Mouse (Mus musculus) kidney, adult 9 months (tissue): ENCODE data around the gene Rabggta.
A peak's percentile ranks its signal among the peaks of the same experiment; 100 is the strongest.

Experiments
- DNase-seq: peaks from one replicate; pipeline ENCODE4 v3.0.0; 2022

Gene Rabggta

GRCm38 (mm10) chr14:55730531-55731032 lies 8.5 kb upstream of the Rabggta start:
- no peak for DNase-seq

- no peak for DNase-seq
Observed at GRCm38 (mm10) chr14:55730116-55730515, 8.1 kb upstream of the Rabggta start.

GRCm38 (mm10) chr14:55727889-55728685 lies 6.0 kb upstream of the Rabggta start:
- no peak for DNase-seq

GRCm38 (mm10) chr14:55726261-55726660 lies 4.2 kb upstream of the Rabggta start:
- DNase-seq, result no peak

- DNase-seq, result peak; percentile 75
Observed at GRCm38 (mm10) chr14:55724411-55724871, 2.4 kb upstream of the Rabggta start.

GRCm38 (mm10) chr14:55723433-55723832 lies 1.4 kb upstream of the Rabggta start:
- DNase-seq, result no peak

- no peak for DNase-seq
Observed at GRCm38 (mm10) chr14:55722438-55722945, 429 bp upstream of the Rabggta start.

- DNase-seq, result peak; percentile 81
Observed at GRCm38 (mm10) chr14:55721076-55721475, 987 bp downstream of the Rabggta start.

GRCm38 (mm10) chr14:55720666-55721065 lies 1.4 kb downstream of the Rabggta start:
- DNase-seq, result no peak

GRCm38 (mm10) chr14:55719737-55720136 lies 2.3 kb downstream of the Rabggta start:
- no peak for DNase-seq

- DNase-seq, result peak; percentile 92
Observed at GRCm38 (mm10) chr14:55716884-55717283, 5.2 kb downstream of the Rabggta start.

- peak; percentile 78 for DNase-seq
Observed at GRCm38 (mm10) chr14:55716271-55716670, 5.8 kb downstream of the Rabggta start.

GRCm38 (mm10) chr14:55714893-55715292 lies 7.2 kb downstream of the Rabggta start:
- peak; percentile 50 for DNase-seq

GRCm38 (mm10) chr14:55713729-55714122 lies 8.3 kb downstream of the Rabggta start, which contains the start of gene Tgm1:
Gene Tgm1, minus strand, starts transcription at chr14:55713926.
- DNase-seq, result no peak

GRCm38 (mm10) chr14:55713007-55713728 lies 8.9 kb downstream of the Rabggta start:
- peak; percentile 79 for DNase-seq

GRCm38 (mm10) chr14:55711786-55712185 lies 10.3 kb downstream of the Rabggta start:
- DNase-seq, result no peak

GRCm38 (mm10) chr14:55709509-55709908 lies 12.6 kb downstream of the Rabggta start:
- no peak for DNase-seq

GRCm38 (mm10) chr14:55707397-55707796 lies 14.7 kb downstream of the Rabggta start:
- no peak for DNase-seq

GRCm38 (mm10) chr14:55706051-55706600 lies 15.9 kb downstream of the Rabggta start:
- DNase-seq, result no peak

- DNase-seq, result no peak
Observed at GRCm38 (mm10) chr14:55702761-55703160, 19.3 kb downstream of the Rabggta start.

- no peak for DNase-seq
Observed at GRCm38 (mm10) chr14:55701131-55701530, 20.9 kb downstream of the Rabggta start.

GRCm38 (mm10) chr14:55697226-55697625 lies 24.8 kb downstream of the Rabggta start:
- DNase-seq, result no peak

- no peak for DNase-seq
Observed at GRCm38 (mm10) chr14:55689433-55689832, 32.6 kb downstream of the Rabggta start.
